Mouse (Mus musculus) forebrain, embryonic 13.5 days (tissue): ENCODE measurements around the gene H2-K1. TPM values are rescaled to one million over a fixed set of nuclear protein-coding genes. Genes with fewer than 3 reads are reported as not detected.

Experiments
- ATAC-seq: fragments of 200-750 bp; cut with Nextera tagmentation; 2 replicates; pipeline ENCODE4 v1.8.0; 2017
- H3K27ac ChIP-seq: fragments of 300-500 bp; sonication (generic); 2 replicates; pipeline ENCODE4 v1.5.1; 2015; ENCODE audit warnings: inconsistent platforms, mild to moderate bottlenecking, moderate library complexity
- H3K27me3 ChIP-seq: fragments of 300-500 bp; sonication (generic); 2 replicates; pipeline ENCODE4 v1.6.1; 2015; ENCODE audit warnings: mild to moderate bottlenecking, inconsistent platforms
- H3K36me3 ChIP-seq: fragments of 300-500 bp; sonication (generic); 2 replicates; pipeline ENCODE4 v1.6.1; 2015; ENCODE audit warnings: mild to moderate bottlenecking, inconsistent platforms; ENCODE audit not compliant: poor library complexity, severe bottlenecking
- H3K4me1 ChIP-seq: fragments of 300-500 bp; sonication (generic); 2 replicates; pipeline ENCODE4 v1.6.1; 2015; ENCODE audit warnings: inconsistent platforms
- H3K4me2 ChIP-seq: fragments of 300-500 bp; sonication (generic); 2 replicates; pipeline ENCODE4 v1.6.1; 2015; ENCODE audit warnings: inconsistent platforms, mild to moderate bottlenecking, moderate library complexity
- H3K4me3 ChIP-seq: fragments of 300-500 bp; sonication (generic); 2 replicates; pipeline ENCODE4 v1.5.1; 2015; ENCODE audit warnings: mild to moderate bottlenecking, inconsistent platforms
- H3K9ac ChIP-seq: fragments of 300-500 bp; sonication (generic); 2 replicates; pipeline ENCODE4 v1.6.1; 2015; ENCODE audit warnings: mild to moderate bottlenecking, inconsistent platforms
- H3K9me3 ChIP-seq: fragments of 300-500 bp; sonication (generic); replicated peaks from 2 replicates; pipeline ENCODE4 v1.6.1; 2016; ENCODE audit warnings: inconsistent platforms
- WGBS: fragments of 180-500 bp; shearing (Covaris S2); methylation state at CpG from one replicate; pipeline ENCODE4 v1.1.7; 2015; 5-methylcytosine and 5-hydroxymethylcytosine counted together
- polyA plus RNA-seq: library from polyadenylated mRNA; unstranded; fragments of >200 nt; fragmentation: Nextera tagmentation; extraction: Ambion mirVana; gene quantifications from 2 replicates; pipeline ENCODE4 v1.2.1, GENCODE M21; 2015

H2-K1 gene
- polyA plus RNA-seq, 1 experiment from 2014 or later, result 12.9 TPM

GRCm38 (mm10) chr17:34032806-34033205, 32.7 kb upstream of the H2-K1 start:
- peak overlapping the region; percentile 94 for H3K9ac ChIP-seq
- WGBS, result 64% methylated on average over 8 of the region's 9 CpGs
- H3K4me1 ChIP-seq, result peaks cover 53% of the 10 kb centered on the region
- H3K27ac ChIP-seq, result peak overlapping the region; percentile 97; the same call in 1 of the 2 replicates
- peak overlapping the region; percentile 87 for H3K4me3 ChIP-seq
- peaks cover 58% of the 10 kb centered on the region for H3K36me3 ChIP-seq
- peak overlapping the region; percentile 99 for H3K4me2 ChIP-seq
- no peak for ATAC-seq
- no peaks in the 10 kb centered on the region for H3K9me3 ChIP-seq
- H3K27me3 ChIP-seq, result no peaks in the 10 kb centered on the region

GRCm38 (mm10) chr17:34032174-34032632, 32.1 kb upstream of the H2-K1 start:
- 0 out of 2 replicates have a peak, but pooled peaks have one; percentile 1 for ATAC-seq
- H3K9ac ChIP-seq, result peak overlapping the region; percentile 94
- peaks cover 52% of the 10 kb centered on the region for H3K36me3 ChIP-seq
- H3K9me3 ChIP-seq, result no peaks in the 10 kb centered on the region
- 0% methylated on average over 20 of the region's 48 CpGs for WGBS
- H3K4me1 ChIP-seq, result peaks cover 55% of the 10 kb centered on the region
- H3K27ac ChIP-seq, result peak overlapping the region; percentile 97
- peak overlapping the region; percentile 87 for H3K4me3 ChIP-seq
- H3K4me2 ChIP-seq, result peak overlapping the region; percentile 99
- no peaks in the 10 kb centered on the region for H3K27me3 ChIP-seq

GRCm38 (mm10) chr17:34031465-34032173, 31.5 kb upstream of the H2-K1 start, which contains the start of the genes Slc39a7 and Rxrb:
Gene Slc39a7, minus strand, starts transcription at chr17:34031682.
Gene Rxrb, plus strand, starts transcription at chr17:34031812.
- Histone ChIP-seq H3K27me3 (no peaks in the 10 kb centered on the region), H3K4me2 (peak within 1 kb of the TSS; percentile 99), H3K9me3 (no peaks in the 10 kb centered on the region), H3K4me1 (peaks cover 61% of the 10 kb centered on the region), H3K36me3 (peaks cover 46% of the 10 kb centered on the region), H3K9ac (peak within 1 kb of the TSS; percentile 94), H3K4me3 (peak within 1 kb of the TSS; percentile 87), H3K27ac (peak within 1 kb of the TSS; percentile 97)
- ATAC-seq, result peak; percentile 82
- WGBS, result under 1% methylated on average over 87 of the region's 88 CpGs

- peaks cover 68% of the 10 kb centered on the region for H3K4me1 ChIP-seq
Measured at GRCm38 (mm10) chr17:34030861-34031326, 30.7 kb upstream of the H2-K1 start.

GRCm38 (mm10) chr17:34029890-34030595, 29.9 kb upstream of the H2-K1 start:
- peak overlapping the region; percentile 87 for H3K4me3 ChIP-seq
- H3K4me2 ChIP-seq, result peak overlapping the region; percentile 99
- ATAC-seq, result no peak
- peak overlapping the region; percentile 97; the same call in 1 of the 2 replicates for H3K27ac ChIP-seq
- H3K9me3 ChIP-seq, result no peaks in the 10 kb centered on the region
- peaks cover 30% of the 10 kb centered on the region for H3K36me3 ChIP-seq
- H3K27me3 ChIP-seq, result no peaks in the 10 kb centered on the region
- WGBS, result 75% methylated on average over 21 of the region's 21 CpGs
- peaks cover 77% of the 10 kb centered on the region for H3K4me1 ChIP-seq
- peak overlapping the region; percentile 94 for H3K9ac ChIP-seq

More at GRCm38 (mm10) chr17:34030861-34031326, 30.7 kb upstream of the H2-K1 start:
- peak overlapping the region; percentile 94 for H3K9ac ChIP-seq
- peaks cover 38% of the 10 kb centered on the region for H3K36me3 ChIP-seq
- 7% methylated on average over 20 of the region's 20 CpGs for WGBS
- H3K27ac ChIP-seq, result peak overlapping the region; percentile 97
- peak overlapping the region; percentile 99 for H3K4me2 ChIP-seq
- no peaks in the 10 kb centered on the region for H3K27me3 ChIP-seq
- H3K4me3 ChIP-seq, result peak overlapping the region; percentile 87
- no peak for ATAC-seq
- H3K9me3 ChIP-seq, result no peaks in the 10 kb centered on the region

- H3K9me3 ChIP-seq, result no peaks in the 10 kb centered on the region
- ATAC-seq, result no peak
- H3K9ac ChIP-seq, result peak overlapping the region; percentile 96
- H3K27ac ChIP-seq, result no peak overlapping the region
- H3K4me2 ChIP-seq, result peak overlapping the region; percentile 99
- 88% methylated on average over 18 of the region's 18 CpGs for WGBS
- no peaks in the 10 kb centered on the region for H3K27me3 ChIP-seq
- peaks cover 78% of the 10 kb centered on the region for H3K4me1 ChIP-seq
- peak overlapping the region; percentile 87 for H3K4me3 ChIP-seq
- peaks cover 25% of the 10 kb centered on the region for H3K36me3 ChIP-seq
Measured at GRCm38 (mm10) chr17:34029150-34029889, 29.2 kb upstream of the H2-K1 start.

GRCm38 (mm10) chr17:34028501-34029149, 28.5 kb upstream of the H2-K1 start:
- H3K4me2 ChIP-seq, result peak overlapping the region; percentile 99
- peaks cover 78% of the 10 kb centered on the region for H3K4me1 ChIP-seq
- peak overlapping the region; percentile 89 for H3K4me3 ChIP-seq
- WGBS, result 41% methylated on average over 17 of the region's 17 CpGs
- H3K9ac ChIP-seq, result peak overlapping the region; percentile 96; the same call in 1 of the 2 replicates
- no peaks in the 10 kb centered on the region for H3K9me3 ChIP-seq
- no peak for ATAC-seq
- peaks cover 20% of the 10 kb centered on the region for H3K36me3 ChIP-seq
- H3K27ac ChIP-seq, result peak overlapping the region; percentile 96
- no peaks in the 10 kb centered on the region for H3K27me3 ChIP-seq

GRCm38 (mm10) chr17:34027656-34028223, 27.6 kb upstream of the H2-K1 start, which contains the start of gene H2-Ke6:
Gene H2-Ke6, minus strand, starts transcription at chr17:34028060.
- Histone ChIP-seq H3K9me3 (no peaks in the 10 kb centered on the region), H3K9ac (peak within 1 kb of the TSS; percentile 96), H3K4me2 (peak within 1 kb of the TSS; percentile 99), H3K27me3 (no peaks in the 10 kb centered on the region), H3K36me3 (peaks cover 26% of the 10 kb centered on the region), H3K4me3 (peak within 1 kb of the TSS; percentile 89), H3K4me1 (peaks cover 78% of the 10 kb centered on the region), H3K27ac (peak within 1 kb of the TSS; percentile 96)
- WGBS, result under 1% methylated on average over 42 of the region's 49 CpGs
- peak; percentile 72 for ATAC-seq

GRCm38 (mm10) chr17:34026917-34027655, 26.9 kb upstream of the H2-K1 start:
- peaks cover 77% of the 10 kb centered on the region for H3K4me1 ChIP-seq
- ATAC-seq, result no peak
- peak overlapping the region; percentile 92 for H3K4me2 ChIP-seq
- peak overlapping the region; percentile 96 for H3K9ac ChIP-seq
- under 1% methylated on average over 36 of the region's 36 CpGs for WGBS
- H3K36me3 ChIP-seq, result peaks cover 33% of the 10 kb centered on the region
- peak overlapping the region; percentile 89 for H3K4me3 ChIP-seq
- H3K27ac ChIP-seq, result peak overlapping the region; percentile 96
- no peaks in the 10 kb centered on the region for H3K9me3 ChIP-seq
- no peaks in the 10 kb centered on the region for H3K27me3 ChIP-seq

- peak overlapping the region; percentile 96 for H3K9ac ChIP-seq
- H3K4me1 ChIP-seq, result peaks cover 77% of the 10 kb centered on the region
- no peaks in the 10 kb centered on the region for H3K27me3 ChIP-seq
- no peak for ATAC-seq
- 4% methylated on average over 2 of the region's 2 CpGs for WGBS
- H3K9me3 ChIP-seq, result no peaks in the 10 kb centered on the region
- H3K4me3 ChIP-seq, result peak overlapping the region; percentile 89
- peaks cover 41% of the 10 kb centered on the region for H3K36me3 ChIP-seq
- H3K4me2 ChIP-seq, result peak overlapping the region; percentile 92
- peak overlapping the region; percentile 96 for H3K27ac ChIP-seq
Measured at GRCm38 (mm10) chr17:34026221-34026620, 26.1 kb upstream of the H2-K1 start.
